Mouse (Mus musculus) liver, postnatal 0 days (tissue): Measurements from ENCODE around the gene Car2. TPM values are rescaled to one million over a fixed set of nuclear protein-coding genes. Genes with fewer than 3 reads are reported as not detected.

Source experiments
- ATAC-seq: fragments of 200-750 bp; cut with Nextera tagmentation; 2 replicates; pipeline ENCODE4 v1.8.0; 2017; ENCODE audit warnings: mild to moderate bottlenecking, moderate library complexity
- DNase-seq: peaks from one replicate; pipeline ENCODE4 v3.0.0-alpha.2; 2016
- H3K27ac ChIP-seq: fragments of 300-500 bp; sonication (generic); 2 replicates; pipeline ENCODE4 v1.5.1; 2014; ENCODE audit warnings: antibody characterized with exemption, moderate library complexity, mild to moderate bottlenecking, low read depth
- H3K27me3 ChIP-seq: fragments of 300-500 bp; sonication (generic); 2 replicates; pipeline ENCODE4 v1.6.1; 2014; ENCODE audit warnings: low read length, control low read depth, mixed read lengths; ENCODE audit not compliant: insufficient read depth
- H3K36me3 ChIP-seq: fragments of 300-500 bp; sonication (generic); replicated peaks from 2 replicates; pipeline ENCODE4 v1.6.1; 2014; ENCODE audit warnings: mild to moderate bottlenecking, control low read depth, low read length, moderate library complexity, mixed read lengths; ENCODE audit not compliant: insufficient read depth
- H3K4me1 ChIP-seq: fragments of 300-500 bp; sonication (generic); 2 replicates; pipeline ENCODE4 v1.6.1; 2014; ENCODE audit warnings: antibody characterized with exemption, mild to moderate bottlenecking, control low read depth; ENCODE audit not compliant: insufficient read depth
- H3K4me2 ChIP-seq: fragments of 300-500 bp; sonication (generic); 2 replicates; pipeline ENCODE4 v1.6.1; 2014; ENCODE audit warnings: low read depth, mild to moderate bottlenecking, low read length, moderate library complexity, mixed read lengths
- H3K4me3 ChIP-seq: fragments of 300-500 bp; sonication (generic); 2 replicates; pipeline ENCODE4 v1.5.1; 2014; ENCODE audit warnings: low read depth, low read length
- H3K9ac ChIP-seq: fragments of 300-500 bp; sonication (generic); replicated peaks from 2 replicates; pipeline ENCODE4 v1.6.1; 2014; ENCODE audit warnings: mild to moderate bottlenecking, moderate library complexity
- H3K9me3 ChIP-seq: fragments of 300-500 bp; sonication (generic); 2 replicates; pipeline ENCODE4 v1.6.1; 2016; ENCODE audit warnings: mild to moderate bottlenecking, control low read depth, low read length, mixed read lengths
- CTCF ChIP-seq: sonication (generic); IDR thresholded peaks from 2 replicates; pipeline ENCODE4 v1.5.1; 2016; ENCODE audit warnings: antibody characterized with exemption, low read depth
- EP300 ChIP-seq: IDR thresholded peaks from 2 replicates; pipeline ENCODE4 v1.6.1; 2016; ENCODE audit warnings: antibody characterized with exemption, low read depth, mild to moderate bottlenecking
- WGBS: fragments of 180-500 bp; shearing (Covaris S2); extraction: QIAGEN DNeasy Blood & Tissue Kit; methylation state at CpG from one replicate; pipeline ENCODE4 v1.1.7; 2014; ENCODE audit not compliant: insufficient replicate concordance; 5-methylcytosine and 5-hydroxymethylcytosine counted together
- polyA plus RNA-seq: library from polyadenylated mRNA; unstranded; fragments of >200 nt; fragmentation: Nextera tagmentation; extraction: Ambion mirVana; gene quantifications from 2 replicates; pipeline ENCODE4 v1.2.1, GENCODE M21; 2015

Gene Car2
- 901 and 980 TPM in 2 replicates for polyA plus RNA-seq

- H3K4me2 ChIP-seq, result peak within 1 kb of the TSS; percentile 84
- peak within 1 kb of the TSS; percentile 97 for H3K27ac ChIP-seq
- H3K9me3 ChIP-seq, result no peaks in the 10 kb centered on the region
- H3K36me3 ChIP-seq, result peaks cover 19% of the 10 kb centered on the region
- DNase-seq (peak; percentile 90), ATAC-seq (peak; percentile 91)
- peak within 1 kb of the TSS; percentile 88 for H3K4me3 ChIP-seq
- WGBS, result under 1% methylated on average over 93 of the region's 95 CpGs
- H3K9ac ChIP-seq, result peak within 1 kb of the TSS; percentile 90
- no peaks in the 10 kb centered on the region for H3K27me3 ChIP-seq
- peaks cover 13% of the 10 kb centered on the region; the same call in 1 of the 2 replicates for H3K4me1 ChIP-seq
- peak; percentile 68 for TF ChIP-seq CTCF
- no peak; the same call in 1 of the 2 replicates for TF ChIP-seq EP300
These were observed at the start of gene Car2 for GRCm38 (mm10) chr3:14886102-14887098. TSS of gene Car2 (plus strand) at chr3:14886273.

DNA sequence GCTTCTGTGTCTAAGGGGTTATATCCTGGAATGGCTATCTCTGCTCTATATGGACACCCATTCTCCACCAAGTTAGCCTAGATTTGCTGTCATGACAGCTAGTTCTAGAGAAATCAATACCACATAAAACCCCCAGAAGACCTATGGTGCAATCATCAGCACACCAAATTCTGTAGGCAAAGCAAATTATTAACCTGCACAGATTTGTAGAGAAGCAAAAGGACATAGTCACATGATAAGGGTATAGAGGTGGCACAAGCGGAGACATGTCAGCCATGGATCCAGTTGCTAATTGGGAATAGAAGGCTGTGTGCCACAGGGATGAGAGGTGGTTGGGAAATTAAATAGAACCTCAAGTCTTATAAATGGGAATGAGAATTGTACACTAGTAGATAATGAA is 47.1 kb upstream of the Car2 start:
- DNase-seq (no peak), ATAC-seq (peak; percentile 82)
- Histone ChIP-seq H3K4me1 (no peaks in the 10 kb centered on the region), H3K9me3 (no peaks in the 10 kb centered on the region), H3K27me3 (no peaks in the 10 kb centered on the region), H3K36me3 (no peaks in the 10 kb centered on the region), H3K27ac (no peak overlapping the region), H3K9ac (no peak overlapping the region), H3K4me2 (no peak overlapping the region), H3K4me3 (no peak overlapping the region)
- 61% methylated on average over 1 of the region's 1 CpGs for WGBS
- no peak for TF ChIP-seq EP300
- TF ChIP-seq CTCF, result no peak

- Histone ChIP-seq H3K36me3 (no peaks in the 10 kb centered on the region), H3K4me2 (no peak overlapping the region), H3K9me3 (no peaks in the 10 kb centered on the region), H3K9ac (no peak overlapping the region), H3K27ac (no peak overlapping the region), H3K4me3 (no peak overlapping the region), H3K4me1 (no peaks in the 10 kb centered on the region), H3K27me3 (no peaks in the 10 kb centered on the region)
- WGBS, result 61% methylated on average over 3 of the region's 3 CpGs
- DNase-seq (no peak), ATAC-seq (no peak)
- TF ChIP-seq EP300 (no peak), CTCF (no peak)
These were observed 46.5 kb upstream of the Car2 start for GRCm38 (mm10) chr3:14839466-14840118.

GRCm38 (mm10) chr3:14848587-14849254 is 37.4 kb upstream of the Car2 start:
- no peak for TF ChIP-seq CTCF
- no peak for TF ChIP-seq EP300
- Histone ChIP-seq H3K27me3 (no peaks in the 10 kb centered on the region), H3K4me1 (no peaks in the 10 kb centered on the region), H3K4me2 (no peak overlapping the region), H3K27ac (no peak overlapping the region), H3K4me3 (no peak overlapping the region), H3K36me3 (no peaks in the 10 kb centered on the region), H3K9ac (no peak overlapping the region), H3K9me3 (no peaks in the 10 kb centered on the region)
- DNase-seq (no peak), ATAC-seq (peak; percentile 57; the same call in 1 of the 2 replicates)
- WGBS, result 67% methylated on average over 2 of the region's 2 CpGs

GRCm38 (mm10) chr3:14853966-14854365 is 32.1 kb upstream of the Car2 start:
- Histone ChIP-seq H3K4me3 (no peak overlapping the region), H3K27ac (no peak overlapping the region), H3K4me2 (no peak overlapping the region), H3K9ac (no peak overlapping the region), H3K36me3 (no peaks in the 10 kb centered on the region), H3K9me3 (no peaks in the 10 kb centered on the region), H3K4me1 (no peaks in the 10 kb centered on the region), H3K27me3 (no peaks in the 10 kb centered on the region)
- no peak for TF ChIP-seq CTCF
- TF ChIP-seq EP300, result no peak
- WGBS, result 71% methylated on average over 5 of the region's 5 CpGs
- DNase-seq, result no peak
- ATAC-seq, result no peak
